Mouse (Mus musculus): ENCODE measurements around the gene Smarcd2. TPM values are rescaled to one million over a fixed set of nuclear protein-coding genes. Genes with fewer than 3 reads are reported as not detected.

Smarcd2 gene
- polyA plus RNA-seq, 1 experiment, result 22.3 TPM

DNA sequence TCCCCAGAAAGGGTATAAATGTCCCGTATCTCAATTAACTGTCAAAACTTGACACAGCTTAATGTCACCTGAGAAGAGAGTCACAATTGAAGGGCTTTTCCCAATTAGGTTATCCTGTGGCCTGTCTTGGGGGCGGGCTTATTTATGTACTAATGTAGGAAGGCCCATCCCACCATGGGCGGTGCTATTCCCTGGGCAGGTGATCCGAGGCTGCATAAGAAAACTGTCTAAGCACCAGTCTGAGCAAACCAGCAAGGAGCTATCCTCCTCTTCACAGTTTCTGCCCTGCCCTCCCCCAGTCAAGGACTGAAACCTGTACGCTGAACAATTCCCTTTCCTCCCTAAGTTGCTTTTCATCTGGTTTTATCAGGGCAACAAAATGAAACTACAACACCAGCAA lies 17.6 kb upstream of the Smarcd2 start:
- Histone ChIP-seq H3K27ac (replicated peaks; ENCODE audit: low read depth, low read length) (no peak overlapping the region), H3K4me1 (ENCODE audit: control insufficient read depth, insufficient read depth, insufficient read length, low read length) (no peaks in the 10 kb centered on the region), H3K4me3 (ENCODE audit: insufficient read depth, low read depth, low read length) (no peak overlapping the region)

DNA sequence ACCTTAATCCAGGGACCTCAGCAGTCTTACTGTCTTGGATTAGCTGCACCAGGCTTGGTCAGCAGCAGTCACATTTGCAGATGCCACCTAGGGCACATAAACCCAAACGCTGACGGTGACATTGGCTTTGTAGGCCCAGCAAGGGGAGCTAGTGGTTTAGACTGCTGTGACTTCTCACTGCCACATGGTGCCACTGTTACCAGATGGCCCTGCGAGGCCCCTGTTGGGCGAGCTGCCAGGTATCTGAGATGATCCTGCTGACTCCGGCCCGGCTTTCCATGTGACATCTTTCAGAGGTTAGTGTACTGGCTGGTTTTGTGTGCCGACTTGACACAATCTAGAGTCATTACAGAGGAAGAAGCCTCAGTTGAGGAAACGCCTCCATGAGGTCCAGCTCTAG lies 16.6 kb upstream of the Smarcd2 start:
- H3K4me1 ChIP-seq (ENCODE audit: control insufficient read depth, insufficient read depth, insufficient read length, low read length), result no peaks in the 10 kb centered on the region
- H3K4me3 ChIP-seq (ENCODE audit: insufficient read depth, low read depth, low read length), result no peak overlapping the region
- no peak overlapping the region for H3K27ac ChIP-seq (replicated peaks; ENCODE audit: low read depth, low read length)

DNA sequence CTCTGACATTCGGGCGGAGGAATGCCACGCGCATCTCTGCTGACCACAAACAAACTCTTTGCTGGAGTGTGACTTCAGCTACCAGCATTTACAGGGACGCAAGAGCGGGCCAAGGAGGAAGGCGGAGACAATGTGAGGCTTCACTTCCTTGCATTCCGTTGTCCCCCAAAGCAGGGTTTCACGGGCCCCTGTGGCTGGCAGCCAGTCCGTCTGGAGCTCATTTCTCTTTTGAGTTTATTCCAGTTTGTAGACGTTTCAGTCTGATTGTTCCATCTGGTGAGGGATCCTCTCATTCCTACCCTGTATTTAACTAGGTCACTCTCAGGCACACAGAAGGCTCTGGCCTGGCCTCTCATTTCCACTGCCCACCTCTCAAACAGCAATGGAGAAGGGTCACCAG lies 14.2 kb upstream of the Smarcd2 start:
- Histone ChIP-seq H3K27ac (replicated peaks; ENCODE audit: low read depth, low read length) (no peak overlapping the region), H3K4me1 (ENCODE audit: control insufficient read depth, insufficient read depth, insufficient read length, low read length) (no peaks in the 10 kb centered on the region), H3K4me3 (ENCODE audit: insufficient read depth, low read depth, low read length) (no peak overlapping the region)

DNA sequence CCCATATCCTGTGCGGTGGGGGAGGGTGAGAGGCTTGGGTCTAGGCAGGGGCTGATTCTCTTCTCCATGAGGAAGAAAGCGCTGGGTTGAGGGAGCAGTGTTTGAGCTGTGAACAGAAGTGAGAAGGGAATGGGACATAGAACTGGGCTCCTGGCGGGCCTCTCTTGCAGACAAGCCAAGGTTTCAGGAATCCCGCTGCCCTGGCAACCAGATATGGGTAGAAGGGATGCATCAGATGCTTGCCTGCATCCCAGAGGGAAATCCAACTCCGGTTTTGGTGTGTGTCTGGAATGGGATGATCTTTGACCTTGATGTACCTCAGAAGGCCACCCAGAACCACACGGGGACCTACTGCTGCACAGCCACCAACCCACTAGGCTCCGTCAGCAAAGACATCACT lies 13.4 kb upstream of the Smarcd2 start:
- H3K4me1 ChIP-seq (ENCODE audit: control insufficient read depth, insufficient read depth, insufficient read length, low read length), result no peaks in the 10 kb centered on the region
- H3K4me3 ChIP-seq (ENCODE audit: insufficient read depth, low read depth, low read length), result no peak overlapping the region
- no peak overlapping the region for H3K27ac ChIP-seq (replicated peaks; ENCODE audit: low read depth, low read length)

DNA sequence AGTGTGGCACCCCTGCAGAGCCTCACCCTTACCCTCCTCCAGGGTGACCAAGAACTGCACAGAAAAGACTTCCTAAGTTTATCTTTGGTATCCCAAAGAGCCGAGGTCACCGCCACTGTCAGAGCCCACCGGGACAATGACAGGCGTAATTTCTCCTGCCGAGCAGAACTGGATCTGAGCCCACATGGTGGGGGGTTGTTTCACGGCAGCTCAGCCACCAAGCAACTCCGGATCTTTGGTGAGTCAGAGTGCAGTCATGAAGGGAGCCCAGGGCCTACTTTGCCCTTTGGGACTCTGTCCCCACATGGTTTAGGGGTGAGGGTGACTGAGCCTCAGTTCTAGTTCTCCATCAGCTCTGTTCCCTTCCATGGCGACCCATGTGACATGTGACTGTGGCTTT lies 11.4 kb upstream of the Smarcd2 start:
- H3K27ac ChIP-seq (replicated peaks; ENCODE audit: low read depth, low read length), result no peak overlapping the region
- no peaks in the 10 kb centered on the region for H3K4me1 ChIP-seq (ENCODE audit: control insufficient read depth, insufficient read depth, insufficient read length, low read length)
- H3K4me3 ChIP-seq (ENCODE audit: insufficient read depth, low read depth, low read length), result no peak overlapping the region

DNA sequence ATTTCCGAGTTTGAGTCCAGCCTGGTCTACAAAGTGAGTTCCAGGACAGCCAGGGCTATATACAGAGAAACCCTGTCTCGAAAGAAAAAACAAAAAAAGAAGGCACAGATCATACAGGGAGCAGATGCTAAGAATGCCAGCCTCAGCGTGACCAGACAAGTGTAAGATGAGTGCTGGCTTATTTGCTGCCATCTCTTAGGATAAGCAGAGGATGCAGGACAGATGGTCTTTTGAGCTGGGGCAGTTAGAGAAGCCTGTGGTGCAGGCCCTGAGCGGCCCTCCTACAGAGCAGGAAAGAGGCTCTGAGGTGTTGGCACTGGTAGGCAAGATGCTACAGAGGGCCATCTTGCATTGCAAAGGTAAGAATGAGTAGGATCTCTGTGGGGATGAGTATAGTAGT lies 10.6 kb upstream of the Smarcd2 start:
- Histone ChIP-seq H3K4me1 (ENCODE audit: control insufficient read depth, insufficient read depth, insufficient read length, low read length) (no peaks in the 10 kb centered on the region), H3K4me3 (ENCODE audit: insufficient read depth, low read depth, low read length) (no peak overlapping the region), H3K27ac (replicated peaks; ENCODE audit: low read depth, low read length) (no peak overlapping the region)

DNA sequence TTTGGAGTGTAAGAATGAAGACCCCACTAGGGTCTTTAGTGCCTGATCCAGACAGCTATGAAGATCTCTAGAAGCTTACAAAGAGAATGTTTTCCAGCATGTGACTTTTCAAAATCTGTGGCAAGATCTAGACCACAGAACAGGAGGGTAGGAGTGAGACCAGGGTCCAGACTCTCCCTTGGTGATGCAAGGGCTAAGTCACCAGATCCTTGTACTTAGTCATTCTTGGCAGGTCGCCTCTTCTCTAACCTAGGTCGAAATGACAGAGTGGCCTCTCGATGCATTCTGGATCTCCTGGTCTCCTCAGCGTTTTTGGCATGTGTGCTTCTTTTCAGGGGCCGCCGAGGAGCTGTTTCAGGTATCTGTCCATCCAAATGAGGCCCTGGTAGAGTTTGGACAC lies 9.7 kb upstream of the Smarcd2 start:
- H3K4me1 ChIP-seq (ENCODE audit: control insufficient read depth, insufficient read depth, insufficient read length, low read length), result no peaks in the 10 kb centered on the region
- no peak overlapping the region for H3K27ac ChIP-seq (replicated peaks; ENCODE audit: low read depth, low read length)
- H3K4me3 ChIP-seq (ENCODE audit: insufficient read depth, low read depth, low read length), result no peak overlapping the region

DNA sequence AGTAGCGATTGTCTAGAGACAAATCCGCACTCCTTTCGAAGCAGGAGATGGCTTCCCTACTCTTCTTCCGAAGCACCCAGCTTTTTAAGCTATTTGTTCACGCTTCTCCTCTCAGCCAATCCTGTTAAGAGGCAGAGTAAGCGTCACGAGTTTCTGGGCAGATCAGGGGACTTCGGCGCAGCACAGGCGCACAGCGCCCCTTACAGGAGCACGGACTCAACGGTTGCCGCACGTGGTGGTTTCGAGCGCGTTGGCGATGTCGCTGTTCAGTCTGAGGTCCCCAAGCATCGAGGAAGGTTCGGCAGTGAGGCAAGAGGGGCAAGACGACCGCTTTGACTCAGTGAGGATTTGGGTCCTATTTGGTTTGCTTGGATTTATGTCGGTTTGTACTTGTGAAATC lies 3.7 kb upstream of the Smarcd2 start, which contains the start of gene Tcam1:
TSS of gene Tcam1 (plus strand) at position 219 of the 400 bp plus-strand sequence.
- Histone ChIP-seq H3K4me3 (ENCODE audit: insufficient read depth, low read depth, low read length) (no peak within 1 kb of the TSS; the same call in 1 of the 2 replicates), H3K27ac (replicated peaks; ENCODE audit: low read depth, low read length) (no peak within 1 kb of the TSS), H3K4me1 (ENCODE audit: control insufficient read depth, insufficient read depth, insufficient read length, low read length) (peaks cover 2% of the 10 kb centered on the region)

DNA sequence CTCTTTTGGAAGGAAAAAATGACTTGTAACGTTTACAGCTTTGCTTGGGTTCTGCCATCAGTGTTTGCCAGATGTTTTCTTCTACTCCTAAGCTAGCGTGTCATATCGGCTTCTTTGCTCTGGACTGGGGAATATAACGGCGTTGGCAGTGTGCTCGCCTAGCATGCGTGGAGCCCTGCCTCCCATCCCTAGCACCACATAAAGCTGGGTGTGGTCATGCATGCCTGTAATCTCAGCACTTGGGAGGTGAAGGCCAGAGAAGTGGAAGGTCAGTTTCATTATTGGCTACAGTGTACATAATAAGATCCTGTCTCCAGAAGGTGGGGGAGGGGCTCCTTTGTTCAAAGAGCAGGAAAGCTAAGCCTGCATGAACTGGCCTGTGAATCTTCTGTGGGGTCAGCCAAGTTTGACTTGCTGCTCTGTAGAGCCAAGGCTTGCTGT lies 2.2 kb upstream of the Smarcd2 start:
- Histone ChIP-seq H3K27ac (replicated peaks; ENCODE audit: low read depth, low read length) (no peak overlapping the region), H3K4me3 (ENCODE audit: insufficient read depth, low read depth, low read length) (no peak overlapping the region), H3K4me1 (ENCODE audit: control insufficient read depth, insufficient read depth, insufficient read length, low read length) (peaks cover 12% of the 10 kb centered on the region)

DNA sequence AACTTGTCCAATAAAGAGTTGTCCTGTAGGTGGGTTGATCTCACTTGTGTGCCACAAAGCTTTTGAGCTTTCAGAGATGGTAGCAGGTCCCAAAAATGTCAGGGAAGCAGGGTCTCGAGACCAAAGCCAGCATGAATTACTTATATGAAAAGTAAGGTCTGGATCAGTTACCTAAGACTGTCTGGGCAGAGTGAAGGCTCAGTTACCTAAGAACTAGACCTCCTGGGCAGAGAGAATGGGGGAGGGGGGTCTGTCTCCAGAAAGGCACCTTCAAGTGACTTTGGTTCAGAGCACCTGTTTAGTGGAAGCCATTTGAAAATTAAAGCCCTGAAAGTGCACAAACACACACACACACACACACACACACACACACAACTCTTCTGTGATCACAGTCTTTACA lies 1.6 kb upstream of the Smarcd2 start:
- no peak overlapping the region for H3K4me3 ChIP-seq (ENCODE audit: insufficient read depth, low read depth, low read length)
- peaks cover 15% of the 10 kb centered on the region for H3K4me1 ChIP-seq (ENCODE audit: control insufficient read depth, insufficient read depth, insufficient read length, low read length)
- no peak overlapping the region for H3K27ac ChIP-seq (replicated peaks; ENCODE audit: low read depth, low read length)

DNA sequence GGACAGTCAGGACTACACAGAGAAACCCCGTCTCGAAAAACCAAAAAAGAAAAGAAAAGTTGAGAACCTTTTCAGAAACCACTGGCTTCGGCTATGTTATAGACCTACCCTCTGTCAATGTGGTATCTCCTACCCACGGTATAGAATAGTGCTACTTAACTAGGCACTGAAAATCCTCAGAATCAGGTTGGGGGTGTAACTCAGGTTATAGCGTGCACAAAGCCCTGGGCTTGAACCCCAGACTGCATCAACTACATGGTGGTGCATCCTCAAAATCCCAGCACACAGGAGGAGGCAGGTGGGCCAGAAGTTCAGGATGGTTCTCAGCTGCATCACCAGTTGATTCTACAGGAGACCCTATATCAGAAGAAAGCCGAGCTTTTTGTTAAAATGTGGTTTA lies 1.0 kb upstream of the Smarcd2 start:
- H3K27ac ChIP-seq (replicated peaks; ENCODE audit: low read depth, low read length), result no peak overlapping the region
- peaks cover 20% of the 10 kb centered on the region for H3K4me1 ChIP-seq (ENCODE audit: control insufficient read depth, insufficient read depth, insufficient read length, low read length)
- H3K4me3 ChIP-seq (ENCODE audit: insufficient read depth, low read depth, low read length), result peak overlapping the region; percentile 65; the same call in 1 of the 2 replicates

DNA sequence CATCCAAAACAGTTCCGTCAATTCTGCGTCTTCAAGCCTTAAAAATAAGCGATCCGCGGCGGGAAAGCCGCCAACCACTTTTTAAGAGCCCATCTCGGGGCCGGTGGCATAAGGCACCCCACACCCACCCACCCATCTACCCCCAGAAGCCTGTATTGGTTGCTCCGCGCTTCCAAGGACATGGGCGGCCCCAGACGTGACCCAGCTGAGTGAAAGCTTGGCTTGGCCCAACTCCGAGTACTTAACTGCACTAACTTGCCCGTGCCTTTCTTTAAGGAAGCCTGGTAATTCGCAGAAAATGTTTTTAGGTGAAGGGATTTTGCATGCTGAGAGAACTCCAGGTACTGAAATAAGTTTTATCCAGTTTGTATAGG lies 526 bp upstream of the Smarcd2 start:
- H3K27ac ChIP-seq (replicated peaks; ENCODE audit: low read depth, low read length), result peak overlapping the region; percentile 80
- peaks cover 21% of the 10 kb centered on the region for H3K4me1 ChIP-seq (ENCODE audit: control insufficient read depth, insufficient read depth, insufficient read length, low read length)

DNA sequence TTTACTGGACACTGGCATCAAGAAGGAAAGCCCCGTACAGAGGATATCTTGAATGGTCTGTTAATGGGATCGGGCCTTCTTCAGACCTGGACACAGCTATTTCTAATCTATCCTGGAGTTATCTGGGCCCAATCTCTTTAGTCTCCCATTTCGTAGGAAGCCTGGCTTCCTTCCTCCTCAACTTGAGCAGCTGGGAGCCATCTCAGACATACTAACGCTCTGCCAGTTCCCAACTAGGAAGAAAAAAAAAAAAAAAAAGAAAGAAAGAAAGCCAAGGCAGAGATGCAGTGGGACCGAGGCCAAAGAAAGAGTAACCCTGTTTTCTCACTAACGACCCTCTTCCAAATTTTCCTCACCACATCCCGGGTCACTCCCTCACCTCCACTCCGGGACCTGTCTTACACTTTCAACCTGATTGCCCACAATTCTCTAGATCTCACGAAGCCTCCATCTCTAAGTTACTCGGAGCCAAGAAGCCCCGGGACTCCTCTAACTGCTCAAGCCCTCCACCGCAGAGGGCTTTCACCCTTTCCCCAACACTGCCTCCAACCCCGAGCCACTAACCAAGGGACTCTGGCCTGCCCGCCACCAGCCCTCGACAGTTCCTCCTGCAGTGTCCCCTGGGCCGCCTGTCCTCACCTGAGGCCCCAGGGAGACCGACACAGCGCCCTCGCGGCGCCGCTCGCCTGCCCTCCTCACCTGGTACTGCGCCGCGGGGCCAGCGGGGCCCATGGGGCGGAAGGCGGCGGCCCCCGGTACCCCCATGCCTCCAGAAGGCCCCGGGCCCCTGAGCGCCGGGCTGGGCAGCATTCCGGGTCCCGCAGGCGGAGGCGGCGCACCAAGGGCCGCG lies 753 bp downstream of the Smarcd2 start:
- peaks cover 29% of the 10 kb centered on the region for H3K4me1 ChIP-seq (ENCODE audit: control insufficient read depth, insufficient read depth, insufficient read length, low read length)
- H3K4me3 ChIP-seq (ENCODE audit: insufficient read depth, low read depth, low read length), result peak overlapping the region; percentile 93
- H3K27ac ChIP-seq (replicated peaks; ENCODE audit: low read depth, low read length), result peak overlapping the region; percentile 91

More for the DNA sequence above, 526 bp upstream of the Smarcd2 start:
- peak overlapping the region; percentile 65 for H3K4me3 ChIP-seq (ENCODE audit: insufficient read depth, low read depth, low read length)

DNA sequence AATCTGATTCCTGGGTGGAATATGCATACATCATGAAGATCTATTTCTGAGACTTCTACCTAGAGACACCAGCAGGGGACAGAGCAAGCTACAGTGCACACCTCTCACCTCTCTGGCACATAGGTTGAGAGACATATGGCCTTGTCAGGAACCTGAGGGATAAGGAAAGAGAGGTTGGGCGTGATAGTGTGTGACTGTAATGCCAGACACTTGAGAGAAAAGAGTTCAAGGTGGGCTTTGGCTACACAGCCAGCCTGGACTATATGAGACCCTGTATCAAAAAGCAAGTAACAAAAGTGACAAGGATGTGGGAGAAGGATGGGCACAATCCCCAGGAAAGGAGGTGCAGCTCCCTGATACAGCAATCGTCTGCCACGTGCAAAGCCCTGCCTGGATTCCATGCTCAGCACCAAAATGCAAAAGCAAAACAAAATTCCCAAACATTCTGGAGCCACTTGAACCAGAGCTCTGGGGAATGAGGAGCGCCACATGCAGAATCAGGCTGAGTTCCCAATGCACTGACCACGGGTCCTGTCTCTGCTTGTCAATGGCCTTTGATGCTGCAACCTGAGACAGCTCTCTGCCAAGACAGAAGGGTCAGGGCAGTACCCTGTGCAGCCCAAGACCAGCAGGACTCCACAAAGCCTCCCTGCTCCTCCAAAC lies 1.5 kb downstream of the Smarcd2 start:
- peaks cover 29% of the 10 kb centered on the region for H3K4me1 ChIP-seq (ENCODE audit: control insufficient read depth, insufficient read depth, insufficient read length, low read length)
- peak overlapping the region; percentile 91 for H3K27ac ChIP-seq (replicated peaks; ENCODE audit: low read depth, low read length)
- H3K4me3 ChIP-seq (ENCODE audit: insufficient read depth, low read depth, low read length), result peak overlapping the region; percentile 93

DNA sequence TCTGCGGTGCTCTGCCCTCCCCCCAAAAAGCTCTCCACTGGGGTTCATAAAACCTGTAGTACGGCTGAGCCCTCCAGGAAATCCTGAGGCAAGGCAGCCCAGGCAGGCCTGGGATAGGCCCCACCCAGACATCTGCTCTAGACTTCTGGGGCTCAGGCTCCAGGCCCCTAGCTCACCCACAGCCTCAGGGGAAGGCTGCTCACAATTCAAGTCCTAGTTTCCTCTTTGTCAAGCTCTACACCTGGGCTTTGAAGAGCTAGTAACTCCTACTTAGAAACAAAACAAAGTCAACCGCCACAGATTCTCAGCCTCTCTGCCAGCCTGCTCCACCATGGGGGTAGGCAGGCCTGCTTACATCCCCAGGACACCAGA lies 3.7 kb downstream of the Smarcd2 start:
- peaks cover 29% of the 10 kb centered on the region for H3K4me1 ChIP-seq (ENCODE audit: control insufficient read depth, insufficient read depth, insufficient read length, low read length)
- peak overlapping the region; percentile 51 for H3K27ac ChIP-seq (replicated peaks; ENCODE audit: low read depth, low read length)
- no peak overlapping the region for H3K4me3 ChIP-seq (ENCODE audit: insufficient read depth, low read depth, low read length)
